Mouse (Mus musculus) neural tube, embryonic 14.5 days (tissue): Measurements from ENCODE around the gene Atp1a2. TPM values are rescaled to one million over a fixed set of nuclear protein-coding genes. Genes with fewer than 3 reads are reported as not detected.

Experiments used
- ATAC-seq: fragments of 200-750 bp; cut with Nextera tagmentation; 2 replicates; pipeline ENCODE4 v1.8.0; 2017; ENCODE audit warnings: low read depth, mild to moderate bottlenecking, moderate TSS enrichment, moderate library complexity
- H3K27ac ChIP-seq: fragments of 300-500 bp; sonication (generic); 2 replicates; pipeline ENCODE4 v1.5.1; 2014; ENCODE audit warnings: low read depth, mild to moderate bottlenecking, control low read depth, low read length, moderate library complexity, mixed read lengths
- H3K27me3 ChIP-seq: fragments of 300-500 bp; sonication (generic); 2 replicates; pipeline ENCODE4 v1.6.1; 2014; ENCODE audit warnings: low read length; ENCODE audit not compliant: control insufficient read depth, insufficient read depth
- H3K36me3 ChIP-seq: fragments of 300-500 bp; sonication (generic); 2 replicates; pipeline ENCODE4 v1.6.1; 2014; ENCODE audit warnings: low read length, mixed read lengths; ENCODE audit not compliant: control insufficient read depth, insufficient read depth
- H3K4me1 ChIP-seq: fragments of 300-500 bp; sonication (generic); 2 replicates; pipeline ENCODE4 v1.6.1; 2014; ENCODE audit warnings: low read length; ENCODE audit not compliant: control insufficient read depth, insufficient read depth
- H3K4me2 ChIP-seq: fragments of 300-500 bp; sonication (generic); 2 replicates; pipeline ENCODE4 v1.6.1; 2014; ENCODE audit warnings: mild to moderate bottlenecking, low read depth, low read length, control low read depth
- H3K4me3 ChIP-seq: fragments of 300-500 bp; sonication (generic); 2 replicates; pipeline ENCODE4 v1.5.1; 2014; ENCODE audit warnings: low read depth, low read length, control low read depth, mixed read lengths
- H3K9ac ChIP-seq: fragments of 300-500 bp; sonication (generic); replicated peaks from 2 replicates; pipeline ENCODE4 v1.6.1; 2014; ENCODE audit warnings: low read depth, mild to moderate bottlenecking, control low read depth, low read length, mixed read lengths
- H3K9me3 ChIP-seq: fragments of 300-500 bp; sonication (generic); 2 replicates; pipeline ENCODE4 v1.6.1; 2016; ENCODE audit warnings: low read length; ENCODE audit not compliant: control insufficient read depth
- whole genome bisulfite sequencing: fragments of 180-500 bp; shearing (Covaris S2); extraction: QIAGEN DNeasy Blood & Tissue Kit; methylation state at CpG from one replicate; pipeline ENCODE4 v1.1.7; 2014; 5-methylcytosine and 5-hydroxymethylcytosine counted together
- polyA plus RNA-seq: library from polyadenylated mRNA; unstranded; fragments of >200 nt; fragmentation: Nextera tagmentation; extraction: Ambion mirVana; gene quantifications from 2 replicates; pipeline ENCODE4 v1.2.1, GENCODE M21; 2014

Atp1a2 gene
- polyA plus RNA-seq, 1 experiment from 2014 or later, result 23.6 TPM

DNA sequence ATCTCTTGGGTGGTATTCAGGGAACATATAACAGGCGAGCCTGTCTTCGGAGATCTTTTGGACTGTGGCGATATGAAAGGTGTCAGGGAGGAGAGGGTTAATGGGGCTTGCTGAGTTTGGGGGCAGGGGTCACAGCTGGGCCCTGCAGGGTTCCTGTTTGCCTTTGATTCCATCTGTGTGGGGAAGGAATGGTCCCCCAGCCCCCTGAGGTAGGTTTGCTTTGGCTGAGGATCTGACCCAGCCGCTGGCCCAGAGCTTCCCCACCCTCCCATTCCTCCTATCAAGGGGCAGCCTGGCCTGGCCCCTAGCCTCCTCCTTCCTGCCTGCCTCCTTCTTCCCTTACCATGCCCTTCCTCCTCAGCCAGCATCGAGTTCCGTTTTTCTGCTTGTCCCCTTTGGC is 5.0 kb upstream of the Atp1a2 start:
- Histone ChIP-seq H3K9ac (no peak overlapping the region), H3K4me3 (no peak overlapping the region), H3K27me3 (no peaks in the 10 kb centered on the region), H3K9me3 (no peaks in the 10 kb centered on the region), H3K27ac (no peak overlapping the region), H3K36me3 (no peaks in the 10 kb centered on the region), H3K4me1 (no peaks in the 10 kb centered on the region), H3K4me2 (no peak overlapping the region)
- ATAC-seq, result no peak
- WGBS, result 14% methylated on average over 6 of the region's 6 CpGs

DNA sequence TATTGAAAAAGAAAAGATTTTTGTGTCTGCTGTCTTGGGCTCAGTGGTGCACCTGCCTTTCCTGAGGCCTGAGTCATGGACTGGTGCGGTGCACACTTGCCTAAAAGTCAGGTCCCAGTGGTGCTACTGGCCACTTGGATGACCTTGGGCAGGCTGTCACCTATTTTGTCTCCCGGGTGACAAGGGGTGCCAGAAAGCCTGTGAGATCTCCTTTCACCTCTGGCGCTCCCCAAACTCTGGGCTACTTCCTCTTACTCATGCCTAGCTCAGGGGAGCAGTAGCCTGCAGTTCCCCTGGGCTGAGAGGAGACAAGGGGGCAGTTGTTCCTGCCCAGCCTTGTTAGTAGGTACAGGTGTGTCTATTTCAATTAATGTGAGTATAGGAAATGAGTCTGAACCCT is 4.4 kb upstream of the Atp1a2 start:
- H3K36me3 ChIP-seq, result no peaks in the 10 kb centered on the region
- H3K4me1 ChIP-seq, result no peaks in the 10 kb centered on the region
- no peak overlapping the region for H3K9ac ChIP-seq
- WGBS, result 77% methylated on average over 3 of the region's 3 CpGs
- ATAC-seq, result no peak
- no peaks in the 10 kb centered on the region for H3K27me3 ChIP-seq
- no peak overlapping the region for H3K27ac ChIP-seq
- no peak overlapping the region for H3K4me2 ChIP-seq
- H3K9me3 ChIP-seq, result no peaks in the 10 kb centered on the region
- H3K4me3 ChIP-seq, result no peak overlapping the region

DNA sequence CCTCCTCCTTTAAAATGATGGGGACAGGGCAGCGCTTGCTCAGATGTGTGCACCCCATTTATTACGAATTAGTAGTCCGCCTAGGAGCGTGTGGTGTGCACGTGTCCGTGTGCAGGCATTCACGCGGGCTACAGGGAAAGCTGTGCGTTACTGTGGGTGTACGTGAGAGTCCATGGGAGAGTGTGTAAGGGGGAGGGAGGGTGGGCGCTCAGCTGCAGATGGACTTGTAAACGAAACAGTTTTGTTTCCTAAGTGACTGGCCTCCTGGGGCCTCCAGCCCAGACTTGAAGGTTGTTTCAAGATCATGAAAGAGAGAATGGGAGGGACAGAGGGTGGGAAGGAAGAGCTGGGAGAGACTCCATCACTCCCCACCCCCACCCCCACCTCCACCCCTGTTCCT is 3.3 kb upstream of the Atp1a2 start:
- no peaks in the 10 kb centered on the region for H3K27me3 ChIP-seq
- H3K4me3 ChIP-seq, result no peak overlapping the region
- 31% methylated on average over 12 of the region's 12 CpGs for WGBS
- no peak overlapping the region for H3K9ac ChIP-seq
- ATAC-seq, result peak; percentile 47; the same call in 1 of the 2 replicates
- H3K36me3 ChIP-seq, result no peaks in the 10 kb centered on the region
- H3K4me2 ChIP-seq, result no peak overlapping the region
- no peak overlapping the region for H3K27ac ChIP-seq
- H3K4me1 ChIP-seq, result no peaks in the 10 kb centered on the region
- no peaks in the 10 kb centered on the region for H3K9me3 ChIP-seq

DNA sequence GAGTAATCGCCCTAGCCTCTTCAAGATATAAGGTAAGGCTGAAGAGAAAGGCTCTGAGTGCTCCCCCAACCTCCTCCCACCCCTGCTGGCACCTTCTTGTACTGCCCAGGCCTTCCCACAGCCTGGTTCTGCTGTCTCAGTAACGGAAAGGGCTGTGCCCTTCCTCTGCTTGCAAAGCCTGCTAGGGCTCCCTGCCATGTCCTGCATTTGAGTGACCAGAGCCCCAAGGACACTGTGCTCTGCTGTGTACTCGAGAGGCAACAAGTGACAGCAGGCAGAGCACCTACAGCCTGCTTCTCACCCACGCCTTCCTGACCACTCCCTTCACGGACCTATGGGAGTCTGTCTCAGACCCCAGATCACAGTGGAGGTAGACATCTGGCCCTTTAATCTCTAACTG is 2.4 kb upstream of the Atp1a2 start:
- H3K9me3 ChIP-seq, result no peaks in the 10 kb centered on the region
- no peaks in the 10 kb centered on the region for H3K4me1 ChIP-seq
- H3K27ac ChIP-seq, result no peak overlapping the region
- no peak overlapping the region for H3K9ac ChIP-seq
- H3K27me3 ChIP-seq, result no peaks in the 10 kb centered on the region
- H3K4me2 ChIP-seq, result no peak overlapping the region
- no peaks in the 10 kb centered on the region for H3K36me3 ChIP-seq
- 83% methylated on average over 5 of the region's 5 CpGs for WGBS
- H3K4me3 ChIP-seq, result no peak overlapping the region
- ATAC-seq, result no peak

DNA sequence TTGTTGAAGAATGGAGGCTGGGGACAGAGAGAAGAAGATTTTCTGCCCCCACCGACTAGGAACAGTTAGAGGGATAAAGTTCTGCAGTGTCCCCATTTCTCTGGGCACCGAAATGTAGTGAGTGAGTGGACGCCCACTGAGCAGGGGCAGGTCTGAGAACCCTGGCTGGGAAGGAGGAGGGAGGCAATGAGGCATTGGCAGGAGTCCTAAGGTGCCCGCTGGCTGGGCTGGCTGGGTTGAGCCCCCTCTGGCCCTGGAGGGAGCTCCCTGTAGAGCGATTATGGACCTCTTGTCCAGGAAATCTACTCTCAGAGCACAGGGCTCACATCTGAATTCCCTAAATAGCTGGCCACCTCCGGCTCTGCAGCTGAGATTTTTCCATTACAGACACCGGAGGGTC is 1.7 kb upstream of the Atp1a2 start:
- no peaks in the 10 kb centered on the region for H3K27me3 ChIP-seq
- no peak overlapping the region for H3K9ac ChIP-seq
- no peak overlapping the region for H3K4me2 ChIP-seq
- H3K4me1 ChIP-seq, result no peaks in the 10 kb centered on the region
- H3K4me3 ChIP-seq, result no peak overlapping the region
- no peak for ATAC-seq
- WGBS, result 63% methylated on average over 7 of the region's 7 CpGs
- H3K9me3 ChIP-seq, result no peaks in the 10 kb centered on the region
- no peak overlapping the region for H3K27ac ChIP-seq
- H3K36me3 ChIP-seq, result no peaks in the 10 kb centered on the region

DNA sequence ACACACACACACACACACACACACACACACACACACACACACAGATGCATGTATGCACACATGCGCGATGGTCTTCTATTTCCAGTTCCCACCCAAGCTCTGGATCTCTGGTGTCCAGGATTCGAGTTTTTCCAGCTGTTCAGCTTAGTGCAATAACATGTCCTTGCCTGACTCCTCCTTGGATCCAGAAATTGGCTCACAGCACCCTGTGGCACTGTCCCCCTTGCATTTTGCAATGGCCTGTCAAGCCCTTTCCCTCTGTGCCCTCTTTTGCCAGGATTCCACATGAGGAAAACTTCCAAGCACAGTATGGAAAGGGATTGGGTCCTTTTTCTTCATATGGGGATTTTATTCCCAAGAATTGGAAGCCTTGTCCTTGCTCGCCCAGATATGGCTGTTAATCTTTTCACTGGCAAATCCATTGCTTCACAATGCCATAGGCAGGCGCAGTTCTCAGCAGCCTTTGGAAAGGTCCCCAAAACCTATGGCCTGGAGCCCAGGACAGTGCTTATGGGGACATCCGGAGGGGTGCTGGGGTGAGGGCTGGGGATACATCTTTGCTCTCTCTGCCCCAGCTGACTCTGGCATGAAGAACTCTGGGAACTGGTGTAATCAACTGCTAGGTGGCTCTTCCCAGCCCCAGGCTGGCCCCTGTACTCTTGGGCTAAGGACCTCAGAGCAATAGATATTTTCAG is 901 bp downstream of the Atp1a2 start:
- H3K4me3 ChIP-seq, result peak overlapping the region; percentile 26
- H3K27me3 ChIP-seq, result no peaks in the 10 kb centered on the region
- H3K9ac ChIP-seq, result peak overlapping the region; percentile 39
- no peaks in the 10 kb centered on the region for H3K4me1 ChIP-seq
- no peak for ATAC-seq
- 69% methylated on average over 6 of the region's 6 CpGs for WGBS
- H3K4me2 ChIP-seq, result peak overlapping the region; percentile 38
- H3K27ac ChIP-seq, result peak overlapping the region; percentile 72
- H3K9me3 ChIP-seq, result no peaks in the 10 kb centered on the region
- H3K36me3 ChIP-seq, result no peaks in the 10 kb centered on the region

DNA sequence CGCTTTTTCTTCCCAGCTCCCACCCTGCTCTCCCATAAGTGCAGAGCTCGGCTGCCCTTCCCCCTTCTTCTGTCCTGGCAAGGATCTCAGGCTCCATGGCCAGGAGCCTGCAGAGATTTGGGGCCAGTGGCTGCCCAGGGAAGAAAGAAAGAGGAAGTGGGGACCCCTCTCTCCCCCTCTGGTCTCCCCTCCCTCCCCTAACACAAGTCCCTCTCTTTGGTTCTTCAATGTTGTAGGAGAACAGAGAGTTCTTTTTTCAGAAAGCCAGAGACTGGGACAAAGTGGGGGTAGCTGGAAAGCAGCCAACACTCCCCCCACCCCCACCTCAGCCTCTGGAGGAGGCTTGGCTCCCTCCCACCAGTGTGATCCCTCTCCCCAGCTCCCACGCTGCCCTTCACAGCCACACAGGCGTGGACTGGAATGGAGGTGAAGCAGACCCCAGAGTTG is 2.1 kb downstream of the Atp1a2 start:
- Histone ChIP-seq H3K9ac (peak overlapping the region; percentile 21; the same call in 1 of the 2 replicates), H3K4me3 (peak overlapping the region; percentile 26; the same call in 1 of the 2 replicates), H3K27me3 (no peaks in the 10 kb centered on the region), H3K27ac (peak overlapping the region; percentile 72), H3K36me3 (no peaks in the 10 kb centered on the region), H3K4me2 (peak overlapping the region; percentile 38; the same call in 1 of the 2 replicates), H3K4me1 (no peaks in the 10 kb centered on the region), H3K9me3 (no peaks in the 10 kb centered on the region)
- 42% methylated on average over 4 of the region's 4 CpGs for WGBS
- peak; percentile 76 for ATAC-seq

DNA sequence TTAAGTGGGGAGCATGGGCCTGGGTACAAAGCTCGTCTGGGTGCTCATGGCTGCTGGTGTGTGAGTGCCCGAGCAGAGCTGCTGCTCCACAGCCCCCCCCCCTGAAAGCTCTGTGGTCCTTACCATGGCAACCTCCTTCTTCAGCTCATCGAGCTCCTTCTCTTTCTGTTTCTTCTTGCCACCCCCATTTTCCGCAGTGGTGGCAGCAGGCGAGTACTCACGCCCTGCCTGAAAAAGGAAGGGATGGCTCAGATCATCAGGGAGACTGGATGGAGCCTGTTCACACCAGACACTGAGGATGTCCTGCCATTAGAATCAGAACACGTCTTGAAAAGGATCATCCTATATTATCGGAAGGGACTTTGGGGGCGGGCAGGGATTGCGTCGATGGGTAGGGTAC is 4.4 kb downstream of the Atp1a2 start:
- Histone ChIP-seq H3K9me3 (no peaks in the 10 kb centered on the region), H3K36me3 (no peaks in the 10 kb centered on the region), H3K27me3 (no peaks in the 10 kb centered on the region), H3K4me2 (no peak overlapping the region), H3K9ac (no peak overlapping the region), H3K27ac (no peak overlapping the region), H3K4me1 (no peaks in the 10 kb centered on the region), H3K4me3 (no peak overlapping the region)
- ATAC-seq, result no peak
- 85% methylated on average over 11 of the region's 11 CpGs for whole genome bisulfite sequencing

DNA sequence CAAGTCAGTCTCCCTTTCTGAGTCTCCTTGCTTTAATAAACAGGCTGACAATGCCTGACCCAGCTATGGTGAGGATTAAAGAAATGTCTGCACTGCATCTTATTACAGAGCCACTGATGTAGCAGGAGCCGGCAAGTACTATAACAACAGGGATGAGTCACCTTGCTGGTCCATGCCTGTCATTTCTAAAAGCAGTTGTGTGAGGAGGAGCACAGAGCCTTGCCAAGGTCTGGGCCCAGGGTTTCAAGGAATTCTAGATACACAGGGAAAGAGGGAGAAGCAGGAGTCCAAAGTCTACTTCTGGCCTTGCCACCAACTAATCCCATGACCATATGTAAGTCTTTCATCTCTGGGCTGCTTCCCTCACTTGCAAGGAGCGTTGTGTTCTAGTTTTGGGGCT is 5.0 kb downstream of the Atp1a2 start:
- H3K4me1 ChIP-seq, result no peaks in the 10 kb centered on the region
- ATAC-seq, result no peak
- WGBS, result 92% methylated on average over 2 of the region's 2 CpGs
- no peak overlapping the region for H3K4me3 ChIP-seq
- no peak overlapping the region for H3K4me2 ChIP-seq
- no peaks in the 10 kb centered on the region for H3K9me3 ChIP-seq
- no peak overlapping the region for H3K27ac ChIP-seq
- no peaks in the 10 kb centered on the region for H3K36me3 ChIP-seq
- H3K9ac ChIP-seq, result no peak overlapping the region
- no peaks in the 10 kb centered on the region for H3K27me3 ChIP-seq
